Mouse (Mus musculus): ENCODE results near the gene Jph2. TPM values are rescaled to one million over a fixed set of nuclear protein-coding genes. Genes with fewer than 3 reads are reported as not detected.

Jph2 gene
- polyA plus RNA-seq, 1 experiment = 0.52 TPM

DNA sequence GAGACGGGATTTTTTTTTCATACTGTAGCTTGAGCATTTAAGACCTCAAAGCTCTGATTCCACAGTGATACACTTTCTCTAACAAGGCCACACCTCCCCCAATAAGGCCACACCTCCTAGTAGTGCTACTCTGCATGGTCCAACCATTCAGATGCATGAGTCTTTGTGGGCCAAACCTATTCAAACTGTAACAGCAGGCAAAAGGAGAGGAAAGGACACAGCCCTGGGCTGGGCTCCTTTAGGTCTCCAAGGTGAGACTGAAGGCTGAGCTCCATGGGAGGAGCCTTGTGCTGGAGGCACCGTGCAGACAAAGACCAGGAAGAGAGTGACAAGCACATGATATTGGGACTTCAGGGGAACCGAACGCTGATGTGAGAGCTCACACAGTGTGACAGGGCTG is 80.5 kb downstream of the Jph2 start:
- Histone ChIP-seq H3K4me3 (replicated peaks; ENCODE audit: insufficient read depth, low read depth, low read length) (no peak overlapping the region), H3K27me3 (ENCODE audit: control insufficient read depth, insufficient read depth, low read length) (no peaks in the 10 kb centered on the region), H3K4me1 (ENCODE audit: control insufficient read depth, insufficient read depth, low read length) (peaks cover 5% of the 10 kb centered on the region), H3K27ac (ENCODE audit: insufficient read depth, low read length) (no peak overlapping the region)
- no peak for DNase-seq
- no peak for TF ChIP-seq CTCF (IDR thresholded peaks at IDR 0.05; ENCODE audit: borderline replicate concordance, insufficient read depth, low read depth, low read length)
- no peak for TF ChIP-seq POLR2A (IDR thresholded peaks at IDR 0.05; ENCODE audit: borderline replicate concordance, insufficient read depth, low read length)
- WGBS = 69% methylated on average over 4 of the region's 4 CpGs

GRCm38 (mm10) chr2:163310163-163310688 is 87.6 kb downstream of the Jph2 start:
- Histone ChIP-seq H3K27ac (ENCODE audit: insufficient read depth, low read length) (no peak overlapping the region), H3K4me1 (ENCODE audit: control insufficient read depth, insufficient read depth, low read length) (peaks cover 5% of the 10 kb centered on the region), H3K4me3 (replicated peaks; ENCODE audit: insufficient read depth, low read depth, low read length) (no peak overlapping the region), H3K27me3 (ENCODE audit: control insufficient read depth, insufficient read depth, low read length) (no peaks in the 10 kb centered on the region; the same call in 1 of the 2 replicates)
- DNase-seq = no peak
- no peak for TF ChIP-seq POLR2A (IDR thresholded peaks at IDR 0.05; ENCODE audit: borderline replicate concordance, insufficient read depth, low read length)
- no peak for TF ChIP-seq CTCF (IDR thresholded peaks at IDR 0.05; ENCODE audit: borderline replicate concordance, insufficient read depth, low read depth, low read length)
- 72% methylated on average over 11 of the region's 11 CpGs for WGBS

DNA sequence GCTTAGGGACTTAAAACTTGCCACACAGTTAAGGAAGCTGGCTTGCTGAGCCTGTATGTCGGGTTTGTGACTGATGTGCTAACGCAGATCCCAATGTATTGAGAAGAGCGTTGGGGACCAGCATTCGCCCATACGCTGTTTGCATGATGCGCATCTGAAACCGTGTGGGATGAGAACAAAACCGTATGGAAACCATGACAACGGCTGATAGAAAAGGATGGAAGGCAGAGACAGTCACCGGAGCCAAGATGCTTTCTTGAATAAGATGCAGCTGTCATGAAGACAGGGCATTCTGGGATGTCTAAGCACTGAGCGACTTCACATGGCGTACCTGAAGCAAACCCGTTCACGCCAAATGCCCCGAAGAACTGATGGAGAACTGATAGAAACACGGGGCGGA is 88.4 kb downstream of the Jph2 start:
- WGBS = 72% methylated on average over 17 of the region's 17 CpGs
- Histone ChIP-seq H3K4me3 (replicated peaks; ENCODE audit: insufficient read depth, low read depth, low read length) (no peak overlapping the region), H3K4me1 (ENCODE audit: control insufficient read depth, insufficient read depth, low read length) (peaks cover 4% of the 10 kb centered on the region), H3K27ac (ENCODE audit: insufficient read depth, low read length) (no peak overlapping the region), H3K27me3 (ENCODE audit: control insufficient read depth, insufficient read depth, low read length) (no peaks in the 10 kb centered on the region; the same call in 1 of the 2 replicates)
- TF ChIP-seq POLR2A (IDR thresholded peaks at IDR 0.05; ENCODE audit: borderline replicate concordance, insufficient read depth, low read length) = no peak
- DNase-seq = no peak

GRCm38 (mm10) chr2:163303037-163303436 is 94.8 kb downstream of the Jph2 start:
- peaks cover 13% of the 10 kb centered on the region for H3K4me1 ChIP-seq (ENCODE audit: control insufficient read depth, insufficient read depth, low read length)
- TF ChIP-seq POLR2A (IDR thresholded peaks at IDR 0.05; ENCODE audit: borderline replicate concordance, insufficient read depth, low read length) (no peak), CTCF (IDR thresholded peaks at IDR 0.05; ENCODE audit: borderline replicate concordance, insufficient read depth, low read depth, low read length) (no peak)
- H3K4me3 ChIP-seq (replicated peaks; ENCODE audit: insufficient read depth, low read depth, low read length) = no peak overlapping the region
- DNase-seq = peak; percentile 57 to 67
- WGBS = 25% methylated on average over 9 of the region's 9 CpGs
- no peaks in the 10 kb centered on the region for H3K27me3 ChIP-seq (ENCODE audit: control insufficient read depth, insufficient read depth, low read length)
- H3K27ac ChIP-seq (ENCODE audit: insufficient read depth, low read length) = no peak overlapping the region

DNA sequence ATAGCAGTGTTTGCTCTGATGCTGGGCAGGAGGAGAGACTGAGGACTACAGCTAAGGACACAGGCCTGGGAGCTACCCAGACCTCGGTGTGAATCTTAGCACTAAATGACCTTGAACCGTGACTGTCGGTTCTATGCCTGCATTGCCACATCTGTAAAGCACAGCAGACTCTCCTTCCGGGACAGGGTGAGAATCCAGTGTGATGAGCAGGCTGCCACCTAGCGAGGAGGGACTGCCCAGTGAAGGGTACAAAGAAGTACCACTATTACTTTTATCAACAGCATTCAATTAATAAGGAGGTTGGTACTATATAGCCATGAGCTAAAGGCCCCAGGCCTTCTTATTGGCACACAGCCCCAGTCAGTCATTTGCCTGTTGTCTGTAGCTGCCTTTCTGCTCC is 96.2 kb downstream of the Jph2 start:
- Histone ChIP-seq H3K27ac (ENCODE audit: insufficient read depth, low read length) (no peak overlapping the region), H3K4me1 (ENCODE audit: control insufficient read depth, insufficient read depth, low read length) (peaks cover 13% of the 10 kb centered on the region), H3K27me3 (ENCODE audit: control insufficient read depth, insufficient read depth, low read length) (no peaks in the 10 kb centered on the region), H3K4me3 (replicated peaks; ENCODE audit: insufficient read depth, low read depth, low read length) (no peak overlapping the region)
- TF ChIP-seq CTCF (IDR thresholded peaks at IDR 0.05; ENCODE audit: borderline replicate concordance, insufficient read depth, low read depth, low read length) = no peak
- no peak for TF ChIP-seq POLR2A (IDR thresholded peaks at IDR 0.05; ENCODE audit: borderline replicate concordance, insufficient read depth, low read length)
- DNase-seq = no peak
- 74% methylated on average over 5 of the region's 5 CpGs for WGBS

GRCm38 (mm10) chr2:163300069-163301060 is 97.4 kb downstream of the Jph2 start:
- Histone ChIP-seq H3K4me1 (ENCODE audit: control insufficient read depth, insufficient read depth, low read length) (peaks cover 13% of the 10 kb centered on the region), H3K27ac (ENCODE audit: insufficient read depth, low read length) (no peak overlapping the region), H3K4me3 (replicated peaks; ENCODE audit: insufficient read depth, low read depth, low read length) (no peak overlapping the region), H3K27me3 (ENCODE audit: control insufficient read depth, insufficient read depth, low read length) (no peaks in the 10 kb centered on the region)
- TF ChIP-seq POLR2A (IDR thresholded peaks at IDR 0.05; ENCODE audit: borderline replicate concordance, insufficient read depth, low read length) = no peak
- TF ChIP-seq CTCF (IDR thresholded peaks at IDR 0.05; ENCODE audit: borderline replicate concordance, insufficient read depth, low read depth, low read length) = no peak
- WGBS = 64% methylated on average over 14 of the region's 14 CpGs
- DNase-seq = peak in 1 of 2 experiments; percentile 18

- Histone ChIP-seq H3K27ac (ENCODE audit: insufficient read depth, low read length) (no peak overlapping the region), H3K4me3 (replicated peaks; ENCODE audit: insufficient read depth, low read depth, low read length) (no peak overlapping the region), H3K27me3 (ENCODE audit: control insufficient read depth, insufficient read depth, low read length) (no peaks in the 10 kb centered on the region), H3K4me1 (ENCODE audit: control insufficient read depth, insufficient read depth, low read length) (no peaks in the 10 kb centered on the region; the same call in 1 of the 2 replicates)
- DNase-seq = no peak
- 35% methylated on average over 11 of the region's 11 CpGs for WGBS
- TF ChIP-seq CTCF (IDR thresholded peaks at IDR 0.05; ENCODE audit: borderline replicate concordance, insufficient read depth, low read depth, low read length) (no peak), POLR2A (IDR thresholded peaks at IDR 0.05; ENCODE audit: borderline replicate concordance, insufficient read depth, low read length) (no peak)
Measured at GRCm38 (mm10) chr2:163296999-163297630, 100.7 kb downstream of the Jph2 start.
